Mouse (Mus musculus) embryonic facial prominence, embryonic 13.5 days (tissue): Measurements from ENCODE around the gene Ppp6r2. TPM values are rescaled to one million over a fixed set of nuclear protein-coding genes. Genes with fewer than 3 reads are reported as not detected.

Experiments used
- ATAC-seq: fragments of 200-750 bp; cut with Nextera tagmentation; 2 replicates; pipeline ENCODE4 v1.8.0; 2017; ENCODE audit warnings: low read depth; ENCODE audit not compliant: insufficient number of reproducible peaks, insufficient read depth, low FRiP score, low TSS enrichment
- H3K27ac ChIP-seq: fragments of 300-500 bp; sonication (generic); 2 replicates; pipeline ENCODE4 v1.5.1; 2015; ENCODE audit warnings: moderate library complexity, mild to moderate bottlenecking, inconsistent platforms
- H3K27me3 ChIP-seq: fragments of 300-500 bp; sonication (generic); 2 replicates; pipeline ENCODE4 v1.6.1; 2015; ENCODE audit warnings: mild to moderate bottlenecking, inconsistent platforms
- H3K36me3 ChIP-seq: fragments of 300-500 bp; sonication (generic); 2 replicates; pipeline ENCODE4 v1.6.1; 2015; ENCODE audit warnings: mild to moderate bottlenecking, inconsistent platforms
- H3K4me1 ChIP-seq: fragments of 300-500 bp; sonication (generic); 2 replicates; pipeline ENCODE4 v1.6.1; 2015; ENCODE audit warnings: inconsistent platforms
- H3K4me2 ChIP-seq: fragments of 300-500 bp; sonication (generic); 2 replicates; pipeline ENCODE4 v1.6.1; 2015; ENCODE audit warnings: moderate library complexity, mild to moderate bottlenecking, inconsistent platforms
- H3K4me3 ChIP-seq: fragments of 300-500 bp; sonication (generic); 2 replicates; pipeline ENCODE4 v1.5.1; 2015; ENCODE audit warnings: mild to moderate bottlenecking, inconsistent platforms
- H3K9ac ChIP-seq: fragments of 300-500 bp; sonication (generic); 2 replicates; pipeline ENCODE4 v1.6.1; 2015; ENCODE audit warnings: mild to moderate bottlenecking, inconsistent platforms
- H3K9me3 ChIP-seq: fragments of 300-500 bp; sonication (generic); 2 replicates; pipeline ENCODE4 v1.6.1; 2016; ENCODE audit warnings: inconsistent platforms
- WGBS: fragments of 180-500 bp; shearing (Covaris S2); methylation state at CpG from one replicate; pipeline ENCODE4 v1.1.7; 2015; ENCODE audit warnings: mixed read lengths; 5-methylcytosine and 5-hydroxymethylcytosine counted together
- polyA plus RNA-seq: library from polyadenylated mRNA; unstranded; fragments of >200 nt; fragmentation: Nextera tagmentation; extraction: Ambion mirVana; gene quantifications from 2 replicates; pipeline ENCODE4 v1.2.1, GENCODE M21; 2015

Ppp6r2 gene
- polyA plus RNA-seq, 1 experiment from 2014 or later: 40.0 TPM

GRCm38 (mm10) chr15:89182842-89183241, 28.5 kb upstream of the Ppp6r2 start:
- H3K27me3 ChIP-seq: no peaks in the 10 kb centered on the region
- no peak overlapping the region for H3K4me3 ChIP-seq
- H3K36me3 ChIP-seq: peaks cover 28% of the 10 kb centered on the region
- no peaks in the 10 kb centered on the region for H3K9me3 ChIP-seq
- ATAC-seq: no peak
- H3K9ac ChIP-seq: no peak overlapping the region
- peaks cover 43% of the 10 kb centered on the region for H3K4me1 ChIP-seq
- 0 out of 2 replicates have a peak overlapping the region, but pooled peaks have one; percentile 44 for H3K27ac ChIP-seq
- no peak overlapping the region for H3K4me2 ChIP-seq
- WGBS: 43% methylated on average over 5 of the region's 5 CpGs

GRCm38 (mm10) chr15:89184141-89184936, 27.0 kb upstream of the Ppp6r2 start:
- Histone ChIP-seq H3K4me1 (peaks cover 28% of the 10 kb centered on the region), H3K36me3 (peaks cover 39% of the 10 kb centered on the region), H3K27me3 (no peaks in the 10 kb centered on the region), H3K9ac (no peak overlapping the region), H3K9me3 (no peaks in the 10 kb centered on the region), H3K4me2 (no peak overlapping the region), H3K4me3 (no peak overlapping the region), H3K27ac (no peak overlapping the region)
- ATAC-seq: no peak
- 53% methylated on average over 5 of the region's 5 CpGs for WGBS

- Histone ChIP-seq H3K27ac (no peak overlapping the region), H3K4me3 (no peak overlapping the region), H3K4me1 (peaks cover 24% of the 10 kb centered on the region), H3K9me3 (no peaks in the 10 kb centered on the region), H3K27me3 (no peaks in the 10 kb centered on the region), H3K36me3 (peaks cover 41% of the 10 kb centered on the region), H3K4me2 (no peak overlapping the region), H3K9ac (no peak overlapping the region)
- 78% methylated on average over 5 of the region's 5 CpGs for WGBS
- no peak for ATAC-seq
Measured at GRCm38 (mm10) chr15:89184937-89185227, 26.5 kb upstream of the Ppp6r2 start.

- Histone ChIP-seq H3K4me3 (peak overlapping the region; percentile 83), H3K9ac (peak overlapping the region; percentile 97), H3K9me3 (no peaks in the 10 kb centered on the region), H3K27me3 (no peaks in the 10 kb centered on the region), H3K4me2 (peak overlapping the region; percentile 72), H3K27ac (peak overlapping the region; percentile 99), H3K4me1 (peaks cover 20% of the 10 kb centered on the region), H3K36me3 (peaks cover 18% of the 10 kb centered on the region; the same call in 1 of the 2 replicates)
- 11% methylated on average over 6 of the region's 6 CpGs for WGBS
- no peak for ATAC-seq
Measured at GRCm38 (mm10) chr15:89195261-89195681, 16.1 kb upstream of the Ppp6r2 start.

- H3K9me3 ChIP-seq: no peaks in the 10 kb centered on the region
- H3K27ac ChIP-seq: peak overlapping the region; percentile 99
- H3K36me3 ChIP-seq: peaks cover 13% of the 10 kb centered on the region; the same call in 1 of the 2 replicates
- peak overlapping the region; percentile 97 for H3K9ac ChIP-seq
- peak; percentile 89 for ATAC-seq
- H3K4me2 ChIP-seq: peak overlapping the region; percentile 72
- no peaks in the 10 kb centered on the region for H3K27me3 ChIP-seq
- peaks cover 20% of the 10 kb centered on the region for H3K4me1 ChIP-seq
- WGBS: under 1% methylated on average over 25 of the region's 25 CpGs
- peak overlapping the region; percentile 83 for H3K4me3 ChIP-seq
Measured at GRCm38 (mm10) chr15:89195690-89196312, 15.6 kb upstream of the Ppp6r2 start.

GRCm38 (mm10) chr15:89196313-89196706, 15.0 kb upstream of the Ppp6r2 start, which contains the start of gene Dennd6b:
Dennd6b (minus strand) TSS chr15:89196496.
- Histone ChIP-seq H3K27ac (peak within 1 kb of the TSS; percentile 99), H3K27me3 (no peaks in the 10 kb centered on the region), H3K4me2 (peak within 1 kb of the TSS; percentile 72), H3K9ac (peak within 1 kb of the TSS; percentile 97), H3K9me3 (no peaks in the 10 kb centered on the region), H3K4me1 (peaks cover 20% of the 10 kb centered on the region), H3K4me3 (peak within 1 kb of the TSS; percentile 83), H3K36me3 (0 out of 2 replicates have a peak, but pooled peaks cover 8% of the 10 kb centered on the region)
- under 1% methylated on average over 38 of the region's 38 CpGs for WGBS
- peak; percentile 95 for ATAC-seq

- Histone ChIP-seq H3K9me3 (no peaks in the 10 kb centered on the region), H3K4me3 (peak overlapping the region; percentile 83), H3K9ac (peak overlapping the region; percentile 97), H3K4me2 (peak overlapping the region; percentile 72), H3K27me3 (no peaks in the 10 kb centered on the region), H3K27ac (peak overlapping the region; percentile 99), H3K4me1 (peaks cover 20% of the 10 kb centered on the region), H3K36me3 (0 out of 2 replicates have a peak, but pooled peaks cover 5% of the 10 kb centered on the region)
- WGBS: 75% methylated on average over 15 of the region's 15 CpGs
- ATAC-seq: no peak
Measured at GRCm38 (mm10) chr15:89197056-89197455, 14.3 kb upstream of the Ppp6r2 start.

- 85% methylated on average over 4 of the region's 4 CpGs for WGBS
- H3K4me1 ChIP-seq: peaks cover 6% of the 10 kb centered on the region
- no peaks in the 10 kb centered on the region for H3K27me3 ChIP-seq
- ATAC-seq: no peak
- no peak overlapping the region for H3K27ac ChIP-seq
- H3K9ac ChIP-seq: no peak overlapping the region
- H3K4me2 ChIP-seq: no peak overlapping the region
- no peaks in the 10 kb centered on the region for H3K36me3 ChIP-seq
- H3K4me3 ChIP-seq: no peak overlapping the region
- H3K9me3 ChIP-seq: peaks cover 5% of the 10 kb centered on the region
Measured at GRCm38 (mm10) chr15:89207457-89207856, 3.9 kb upstream of the Ppp6r2 start.

- Histone ChIP-seq H3K4me1 (peaks cover 23% of the 10 kb centered on the region), H3K9me3 (no peaks in the 10 kb centered on the region), H3K36me3 (no peaks in the 10 kb centered on the region), H3K4me2 (peak overlapping the region; percentile 91), H3K27ac (peak overlapping the region; percentile 60; the same call in 1 of the 2 replicates), H3K4me3 (peak overlapping the region; percentile 35), H3K9ac (peak overlapping the region; percentile 61), H3K27me3 (no peaks in the 10 kb centered on the region)
- ATAC-seq: no peak
- WGBS: 16% methylated on average over 22 of the region's 22 CpGs
Measured at GRCm38 (mm10) chr15:89209886-89210761, 1.2 kb upstream of the Ppp6r2 start.

- peaks cover 23% of the 10 kb centered on the region for H3K4me1 ChIP-seq
- peak overlapping the region; percentile 94 for H3K4me3 ChIP-seq
- H3K9ac ChIP-seq: peak overlapping the region; percentile 97
- H3K27ac ChIP-seq: peak overlapping the region; percentile 81
- ATAC-seq: peak; percentile 68
- H3K36me3 ChIP-seq: peaks cover 17% of the 10 kb centered on the region
- H3K4me2 ChIP-seq: peak overlapping the region; percentile 91
- no peaks in the 10 kb centered on the region for H3K27me3 ChIP-seq
- 2% methylated on average over 35 of the region's 35 CpGs for WGBS
- H3K9me3 ChIP-seq: no peaks in the 10 kb centered on the region
Measured at GRCm38 (mm10) chr15:89211716-89212461, 536 bp downstream of the Ppp6r2 start.
